Mouse (Mus musculus) lung, embryonic 15.5 days (tissue): ENCODE data around the gene Adamts18. TPM values are rescaled to one million over a fixed set of nuclear protein-coding genes. Genes with fewer than 3 reads are reported as not detected.
"Not testable (repeated sequence)": the region's sequence is repeated elsewhere in the genome, so short reads cannot be mapped to it uniquely, and the experiment has no call there.

Source experiments
- ATAC-seq: fragments of 200-750 bp; cut with Nextera tagmentation; 2 replicates; pipeline ENCODE4 v1.8.0; 2017; ENCODE audit warnings: moderate number of reproducible peaks, borderline replicate concordance; ENCODE audit not compliant: low FRiP score, low TSS enrichment; ENCODE audit errors: extremely low read depth
- H3K27ac ChIP-seq: fragments of 300-500 bp; sonication (generic); 2 replicates; pipeline ENCODE4 v1.5.1; 2015; ENCODE audit warnings: moderate library complexity, mild to moderate bottlenecking, inconsistent platforms
- H3K27me3 ChIP-seq: fragments of 300-500 bp; sonication (generic); 2 replicates; pipeline ENCODE4 v1.6.1; 2015; ENCODE audit warnings: inconsistent platforms
- H3K36me3 ChIP-seq: fragments of 300-500 bp; sonication (generic); 2 replicates; pipeline ENCODE4 v1.6.1; 2015; ENCODE audit warnings: inconsistent platforms
- H3K4me1 ChIP-seq: fragments of 300-500 bp; sonication (generic); 2 replicates; pipeline ENCODE4 v1.6.1; 2015; ENCODE audit warnings: inconsistent platforms
- H3K4me2 ChIP-seq: fragments of 300-500 bp; sonication (generic); 2 replicates; pipeline ENCODE4 v1.6.1; 2015; ENCODE audit warnings: inconsistent platforms, mild to moderate bottlenecking, moderate library complexity
- H3K4me3 ChIP-seq: fragments of 300-500 bp; sonication (generic); 2 replicates; pipeline ENCODE4 v1.5.1; 2015; ENCODE audit warnings: mild to moderate bottlenecking, inconsistent platforms
- H3K9ac ChIP-seq: fragments of 300-500 bp; sonication (generic); 2 replicates; pipeline ENCODE4 v1.6.1; 2015; ENCODE audit warnings: inconsistent platforms
- H3K9me3 ChIP-seq: fragments of 300-500 bp; sonication (generic); 2 replicates; pipeline ENCODE4 v1.6.1; 2016; ENCODE audit warnings: inconsistent platforms
- WGBS: fragments of 180-500 bp; shearing (Covaris S2); methylation state at CpG from one replicate; pipeline ENCODE4 v1.1.7; 2015; 5-methylcytosine and 5-hydroxymethylcytosine counted together
- polyA plus RNA-seq: library from polyadenylated mRNA; unstranded; fragments of >200 nt; fragmentation: Nextera tagmentation; extraction: Ambion mirVana; gene quantifications from 2 replicates; pipeline ENCODE4 v1.2.1, GENCODE M21; 2015

Adamts18 gene
- polyA plus RNA-seq, 1 experiment from 2014 or later: 10.7 TPM

DNA sequence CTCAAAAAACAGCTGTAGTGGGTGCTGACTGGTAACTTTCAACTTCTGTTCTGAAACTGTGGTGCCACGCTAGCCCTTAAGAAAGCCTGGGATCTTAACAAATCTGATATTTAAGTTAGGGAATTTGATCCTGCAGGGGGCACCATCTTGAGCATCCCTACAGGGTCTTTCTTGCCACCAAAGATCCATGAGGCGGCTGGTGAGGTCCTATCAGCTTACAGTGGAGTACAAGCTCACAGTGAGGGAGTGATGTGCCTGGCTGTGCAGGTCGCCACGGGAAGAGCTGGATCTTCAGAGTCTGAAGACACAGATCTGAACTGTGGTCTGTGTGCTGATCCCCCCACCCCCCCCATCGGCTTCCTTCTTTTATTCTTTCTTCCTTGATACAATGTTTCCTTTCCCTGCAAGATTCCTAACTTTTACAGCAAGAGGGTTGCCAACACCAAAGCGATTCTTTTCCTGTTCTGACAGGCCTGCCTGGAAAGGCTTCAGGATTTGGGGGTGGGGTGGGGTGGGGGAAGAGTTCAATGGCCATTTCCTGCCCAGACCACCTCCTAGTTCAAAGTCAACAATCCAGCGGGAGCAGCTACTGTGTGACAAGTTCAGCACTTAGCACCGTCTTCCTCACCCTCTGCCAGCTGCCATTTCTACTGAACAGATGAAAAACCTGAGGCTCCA lies 11.5 kb downstream of the Adamts18 start:
- Histone ChIP-seq H3K9ac (no peak overlapping the region), H3K4me3 (no peak overlapping the region), H3K36me3 (no peaks in the 10 kb centered on the region), H3K27ac (no peak overlapping the region), H3K9me3 (no peaks in the 10 kb centered on the region), H3K4me2 (no peak overlapping the region), H3K27me3 (no peaks in the 10 kb centered on the region), H3K4me1 (peaks cover 9% of the 10 kb centered on the region)
- peak; percentile 39; the same call in 1 of the 2 replicates for ATAC-seq
- 22% methylated on average over 8 of the region's 8 CpGs for WGBS

DNA sequence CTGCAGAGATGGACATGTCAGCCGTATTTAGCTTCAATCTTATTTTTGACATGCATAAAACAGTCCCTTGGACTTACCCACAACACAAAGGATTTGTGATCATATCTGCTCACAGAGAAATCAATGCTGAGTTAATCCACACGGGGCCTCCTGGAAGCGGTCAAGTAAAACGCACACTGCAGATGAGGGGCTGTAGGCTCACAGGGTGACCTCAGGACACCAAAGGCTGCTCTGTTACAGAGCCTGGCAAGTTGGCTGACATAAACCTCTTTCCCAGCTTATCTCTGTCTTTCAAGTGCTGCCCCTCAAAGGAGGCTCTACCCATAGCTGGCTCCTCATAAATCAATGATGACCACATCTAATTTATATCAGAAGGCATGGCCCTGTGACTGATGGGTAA lies 14.9 kb downstream of the Adamts18 start:
- Histone ChIP-seq H3K4me3 (no peak overlapping the region), H3K9ac (no peak overlapping the region), H3K27me3 (no peaks in the 10 kb centered on the region), H3K4me2 (no peak overlapping the region), H3K36me3 (no peaks in the 10 kb centered on the region), H3K27ac (no peak overlapping the region), H3K4me1 (peaks cover 9% of the 10 kb centered on the region), H3K9me3 (no peaks in the 10 kb centered on the region)
- WGBS: 65% methylated on average over 4 of the region's 4 CpGs
- no peak for ATAC-seq

DNA sequence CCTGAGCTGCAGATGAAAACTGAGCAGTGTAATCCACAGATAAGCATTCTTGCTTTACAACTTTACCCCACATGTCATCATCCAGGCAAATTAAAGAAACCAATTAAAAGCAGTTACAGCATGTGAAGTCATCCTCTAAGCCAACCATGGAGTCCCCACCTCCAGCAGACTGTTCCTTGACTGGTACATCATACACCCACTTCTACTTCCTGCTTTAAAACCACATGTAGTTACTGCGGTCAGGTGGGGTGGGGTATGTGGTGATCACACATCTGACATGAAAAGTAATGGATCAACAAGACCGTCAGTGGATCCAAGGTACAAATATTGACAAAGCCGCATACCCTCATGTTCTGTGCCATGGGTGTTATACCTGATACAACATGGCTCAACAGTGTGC lies 21.3 kb downstream of the Adamts18 start:
- Histone ChIP-seq H3K4me2 (no peak overlapping the region), H3K36me3 (no peaks in the 10 kb centered on the region), H3K4me1 (no peaks in the 10 kb centered on the region), H3K27me3 (no peaks in the 10 kb centered on the region), H3K9ac (no peak overlapping the region), H3K27ac (no peak overlapping the region), H3K9me3 (no peaks in the 10 kb centered on the region), H3K4me3 (no peak overlapping the region)
- no peak for ATAC-seq
- WGBS: 87% methylated on average over 3 of the region's 3 CpGs

DNA sequence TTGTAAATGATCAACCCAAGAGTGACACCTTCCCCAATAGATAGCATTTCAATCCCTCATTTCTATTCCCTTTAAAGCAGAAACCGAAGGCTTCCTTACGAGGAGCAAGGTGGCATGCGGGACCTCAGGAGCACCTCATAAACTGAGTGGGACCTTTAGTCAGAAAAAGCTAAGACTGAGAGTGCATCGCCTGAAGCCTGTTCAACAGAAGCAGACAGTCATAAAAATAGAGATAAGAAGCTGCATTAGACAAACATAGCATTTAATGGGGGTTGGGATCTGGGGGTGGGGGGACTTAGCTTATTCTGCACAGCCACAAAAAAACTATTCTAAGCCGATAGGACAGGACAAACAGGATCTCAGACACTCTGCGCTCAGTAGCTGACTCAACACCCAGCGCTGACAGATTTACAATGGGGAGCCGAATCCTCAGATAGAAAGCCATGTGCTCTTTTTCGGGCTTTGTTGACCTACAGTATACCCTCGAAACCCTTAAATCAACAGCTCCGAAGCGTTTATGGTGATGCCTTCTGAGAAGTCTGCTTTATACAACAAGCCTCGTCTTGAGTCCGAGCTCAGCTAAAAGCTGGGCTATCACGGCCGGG lies 27.5 kb downstream of the Adamts18 start:
- no peak overlapping the region for H3K4me2 ChIP-seq
- H3K4me1 ChIP-seq: peaks cover 4% of the 10 kb centered on the region; the same call in 1 of the 2 replicates
- no peak overlapping the region for H3K27ac ChIP-seq
- ATAC-seq: no peak
- no peaks in the 10 kb centered on the region for H3K36me3 ChIP-seq
- 31% methylated on average over 16 of the region's 16 CpGs for WGBS
- no peaks in the 10 kb centered on the region for H3K9me3 ChIP-seq
- no peak overlapping the region for H3K4me3 ChIP-seq
- H3K9ac ChIP-seq: no peak overlapping the region
- H3K27me3 ChIP-seq: no peaks in the 10 kb centered on the region

DNA sequence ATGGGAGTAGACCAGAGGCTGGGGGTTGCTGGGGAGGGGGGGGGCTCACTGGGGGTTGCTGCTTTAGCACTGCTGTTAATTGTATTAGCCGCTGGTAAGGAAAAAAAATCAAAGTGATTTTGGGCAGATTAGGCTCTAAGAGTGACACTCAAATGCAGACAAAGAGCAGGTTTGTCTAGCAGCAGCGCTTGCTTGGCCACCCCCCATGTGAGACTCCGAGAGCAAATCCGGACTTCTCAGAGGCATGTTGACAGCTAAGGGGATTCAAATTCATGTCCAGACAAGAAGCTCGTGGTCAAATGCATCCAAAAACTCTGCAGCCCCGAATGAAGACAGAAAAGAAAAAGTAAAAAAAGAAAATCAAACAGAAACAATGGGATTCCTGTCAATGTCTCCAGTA lies 34.6 kb downstream of the Adamts18 start:
- H3K27me3 ChIP-seq: no peaks in the 10 kb centered on the region
- no peak for ATAC-seq
- no peak overlapping the region for H3K27ac ChIP-seq
- no peaks in the 10 kb centered on the region for H3K4me1 ChIP-seq
- H3K9me3 ChIP-seq: no peaks in the 10 kb centered on the region
- H3K4me2 ChIP-seq: no peak overlapping the region
- 37% methylated on average over 6 of the region's 6 CpGs for WGBS
- H3K9ac ChIP-seq: no peak overlapping the region
- H3K4me3 ChIP-seq: no peak overlapping the region
- no peaks in the 10 kb centered on the region for H3K36me3 ChIP-seq

DNA sequence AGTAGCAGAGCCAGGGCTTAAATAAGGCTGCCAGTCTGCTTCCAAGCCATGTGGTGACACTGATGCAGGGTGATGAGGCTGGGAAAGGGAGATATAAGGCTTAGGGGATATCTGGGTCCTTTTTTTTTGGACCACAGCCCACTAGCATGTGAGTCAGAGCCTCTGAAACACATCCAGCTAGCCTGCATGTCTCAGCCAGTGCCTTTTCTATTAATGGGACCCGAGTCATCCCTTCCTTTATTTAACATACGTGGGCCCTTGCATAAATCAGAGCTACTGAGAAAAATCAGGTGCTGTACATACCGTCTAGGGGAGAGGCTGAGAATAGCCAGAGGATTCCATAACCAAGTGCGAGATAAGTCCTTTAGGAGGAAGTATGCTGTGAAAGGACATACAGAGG lies 37.0 kb downstream of the Adamts18 start:
- Histone ChIP-seq H3K27me3 (no peaks in the 10 kb centered on the region), H3K4me1 (no peaks in the 10 kb centered on the region), H3K36me3 (no peaks in the 10 kb centered on the region), H3K27ac (no peak overlapping the region), H3K9me3 (no peaks in the 10 kb centered on the region), H3K4me3 (no peak overlapping the region), H3K4me2 (no peak overlapping the region), H3K9ac (no peak overlapping the region)
- 70% methylated on average over 4 of the region's 4 CpGs for WGBS
- ATAC-seq: no peak

DNA sequence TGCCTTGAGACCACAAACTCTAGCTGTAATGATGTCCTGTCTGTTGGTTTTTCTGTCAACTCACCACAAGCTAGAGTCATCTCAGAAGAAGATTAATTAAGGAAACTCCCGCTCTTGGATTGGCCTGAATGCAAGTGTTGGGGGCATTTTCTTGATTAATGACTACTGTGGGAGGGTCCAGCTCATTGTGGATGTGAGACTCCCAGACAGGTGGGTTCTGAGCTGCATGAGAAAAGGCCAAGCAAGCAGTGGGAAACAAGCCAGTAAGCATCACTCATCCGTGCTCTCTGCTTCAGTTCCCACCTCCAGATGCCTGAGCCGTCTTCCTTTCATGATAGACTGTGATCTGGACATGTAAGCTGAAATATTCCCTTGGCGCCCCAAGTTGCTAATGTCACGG lies 38.6 kb downstream of the Adamts18 start:
- H3K4me1 ChIP-seq: no peaks in the 10 kb centered on the region
- WGBS: 65% methylated on average over 5 of the region's 5 CpGs
- no peak overlapping the region for H3K9ac ChIP-seq
- H3K4me2 ChIP-seq: no peak overlapping the region
- no peak overlapping the region for H3K27ac ChIP-seq
- H3K4me3 ChIP-seq: no peak overlapping the region
- no peaks in the 10 kb centered on the region for H3K27me3 ChIP-seq
- no peak for ATAC-seq
- H3K36me3 ChIP-seq: no peaks in the 10 kb centered on the region
- H3K9me3 ChIP-seq: no peaks in the 10 kb centered on the region

DNA sequence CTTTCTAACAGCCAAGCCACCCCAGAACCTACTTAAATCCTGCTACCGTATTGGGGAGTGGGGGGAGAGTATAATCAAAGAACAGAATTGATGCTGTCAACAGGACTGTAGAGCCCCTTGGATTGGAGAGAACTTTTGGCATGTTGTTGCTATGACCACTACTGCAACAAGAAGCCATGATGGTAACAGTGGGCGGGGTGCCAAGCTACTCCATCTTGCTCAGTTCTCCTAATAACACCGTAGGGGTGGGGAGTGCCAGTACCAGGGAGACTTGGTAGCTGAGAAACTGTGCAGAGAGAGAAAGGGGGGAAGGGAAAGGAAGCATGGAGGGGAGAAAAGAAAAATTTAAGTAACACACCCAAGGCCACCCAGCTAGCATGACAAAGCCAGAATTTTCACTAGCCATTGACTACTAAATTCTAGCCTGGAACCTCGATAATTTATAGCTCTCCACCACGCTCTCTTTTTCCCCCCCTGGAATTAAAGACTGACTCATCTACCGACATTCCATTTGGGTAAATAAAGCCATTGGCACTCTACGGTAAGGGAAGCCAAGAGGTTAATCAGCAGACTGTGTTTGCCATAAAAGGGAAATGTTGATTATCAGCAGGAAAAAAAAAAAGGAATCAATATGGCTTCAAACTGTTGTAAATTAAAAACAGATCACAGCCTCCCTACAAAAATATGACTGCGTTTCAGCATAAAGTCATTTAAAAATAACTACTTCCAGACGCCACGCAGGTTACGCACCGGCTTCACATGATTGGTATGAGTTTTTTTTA lies 44.5 kb downstream of the Adamts18 start:
- 73% methylated on average over 12 of the region's 12 CpGs for WGBS
- Histone ChIP-seq H3K27ac (no peak overlapping the region), H3K4me1 (no peaks in the 10 kb centered on the region), H3K9ac (no peak overlapping the region), H3K27me3 (no peaks in the 10 kb centered on the region), H3K4me2 (no peak overlapping the region), H3K9me3 (no peaks in the 10 kb centered on the region), H3K4me3 (no peak overlapping the region), H3K36me3 (no peaks in the 10 kb centered on the region)
- no peak for ATAC-seq

DNA sequence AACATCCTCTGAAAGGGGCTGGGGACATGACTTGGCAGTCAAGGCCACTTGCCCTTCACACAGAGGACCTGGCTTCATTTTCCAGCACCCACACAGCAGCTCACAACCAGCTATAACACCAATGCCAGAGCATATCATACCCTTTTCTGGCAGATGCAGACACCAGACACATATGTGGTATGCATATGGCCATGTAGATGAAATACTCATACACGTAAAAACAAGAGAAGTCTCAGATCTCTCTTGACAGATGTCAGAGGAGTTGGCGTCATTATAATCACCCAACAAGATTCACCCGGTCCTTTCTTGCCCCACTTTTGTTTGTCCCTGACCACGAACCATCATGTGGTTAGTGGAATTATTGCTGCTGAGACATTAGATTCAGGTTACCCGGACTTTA lies 47.0 kb downstream of the Adamts18 start:
- ATAC-seq: no peak
- H3K4me1 ChIP-seq: no peaks in the 10 kb centered on the region
- H3K9me3 ChIP-seq: no peaks in the 10 kb centered on the region
- no peak overlapping the region for H3K9ac ChIP-seq
- no peak overlapping the region for H3K4me3 ChIP-seq
- 63% methylated on average over 5 of the region's 5 CpGs for WGBS
- H3K4me2 ChIP-seq: no peak overlapping the region
- H3K27me3 ChIP-seq: no peaks in the 10 kb centered on the region
- no peak overlapping the region for H3K27ac ChIP-seq
- no peaks in the 10 kb centered on the region for H3K36me3 ChIP-seq

DNA sequence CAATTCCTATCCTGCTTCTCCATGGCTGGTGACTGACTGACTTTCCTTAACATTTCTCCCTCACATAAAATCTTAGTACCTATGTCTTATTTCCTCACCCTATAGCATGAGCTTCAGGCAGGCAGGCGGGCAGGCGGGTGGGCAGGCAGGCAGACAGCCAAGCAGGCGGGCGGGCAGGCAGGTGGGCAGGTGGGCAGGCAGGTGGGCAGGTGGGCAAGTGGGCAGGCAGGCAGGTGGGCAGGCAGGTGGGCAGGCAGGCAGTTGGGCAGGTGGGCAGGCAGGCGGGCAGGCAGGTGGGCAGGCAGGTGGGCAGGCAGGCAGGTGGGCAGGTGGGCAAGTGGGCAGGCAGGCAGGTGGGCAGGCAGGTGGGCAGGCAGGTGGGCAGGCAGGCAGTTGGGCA lies 48.0 kb downstream of the Adamts18 start:
- H3K9me3 ChIP-seq, H3K4me3 ChIP-seq, H3K9ac ChIP-seq, H3K36me3 ChIP-seq, H3K27ac ChIP-seq, ATAC-seq, H3K4me1 ChIP-seq, H3K4me2 ChIP-seq, H3K27me3 ChIP-seq: not testable (repeated sequence)
- WGBS: no CpG with 5 or more reads among the region's 5 CpGs

DNA sequence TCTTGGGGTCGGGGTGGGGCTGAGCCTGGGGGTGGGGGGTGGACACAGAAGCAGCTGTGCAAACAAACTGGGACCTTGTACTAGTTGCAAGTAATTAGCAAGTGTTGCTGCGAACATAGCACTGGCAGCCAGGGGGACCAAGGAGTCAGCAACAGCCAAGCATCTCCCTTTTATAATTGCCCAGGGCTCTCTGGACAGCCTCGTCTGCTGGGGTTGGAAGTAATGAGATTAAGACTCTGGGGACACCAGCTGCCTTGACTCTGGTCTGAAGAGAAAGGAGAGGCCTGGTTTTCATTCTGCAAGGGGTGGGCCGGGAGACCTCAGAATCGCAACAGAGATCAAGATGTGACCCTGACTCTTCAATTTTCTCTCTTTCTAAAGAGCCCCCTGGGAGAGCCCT lies 49.0 kb downstream of the Adamts18 start:
- H3K27ac ChIP-seq: no peak overlapping the region
- WGBS: no CpG with 5 or more reads among the region's 5 CpGs
- H3K27me3 ChIP-seq: no peaks in the 10 kb centered on the region
- H3K4me2 ChIP-seq: no peak overlapping the region
- no peak overlapping the region for H3K4me3 ChIP-seq
- no peaks in the 10 kb centered on the region for H3K4me1 ChIP-seq
- H3K36me3 ChIP-seq: no peaks in the 10 kb centered on the region
- no peaks in the 10 kb centered on the region for H3K9me3 ChIP-seq
- ATAC-seq: no peak
- H3K9ac ChIP-seq: no peak overlapping the region

DNA sequence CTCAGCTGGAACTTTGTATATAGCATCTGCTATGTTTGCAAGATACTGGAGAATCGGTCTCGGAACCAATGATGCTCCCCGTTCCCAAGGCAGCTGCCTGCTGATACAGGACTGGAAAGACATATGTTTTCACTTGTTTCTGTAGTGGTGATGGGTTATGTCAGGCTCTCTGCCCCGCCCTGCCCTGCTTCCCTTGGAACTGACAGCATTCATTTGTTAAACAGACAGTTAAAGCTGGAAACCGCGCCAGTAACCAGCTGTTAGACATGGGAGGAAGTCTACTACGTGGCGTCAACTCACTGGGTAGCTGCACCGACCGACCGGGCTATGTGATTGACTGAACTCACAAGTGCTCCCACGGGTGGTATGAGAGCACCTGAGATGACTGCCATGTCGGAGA lies 56.7 kb downstream of the Adamts18 start:
- Histone ChIP-seq H3K27me3 (no peaks in the 10 kb centered on the region), H3K9ac (no peak overlapping the region), H3K9me3 (no peaks in the 10 kb centered on the region), H3K4me3 (no peak overlapping the region), H3K36me3 (no peaks in the 10 kb centered on the region), H3K27ac (no peak overlapping the region), H3K4me2 (no peak overlapping the region), H3K4me1 (no peaks in the 10 kb centered on the region)
- no peak for ATAC-seq
- no CpG with 5 or more reads among the region's 13 CpGs for WGBS
